Mouse (Mus musculus) heart, adult 18-20 months (tissue): ENCODE measurements around the gene Tmod1. TPM values are rescaled to one million over a fixed set of nuclear protein-coding genes. Genes with fewer than 3 reads are reported as not detected.

Experiments used
- DNase-seq, 2 experiments: peaks; one replicate each; pipeline ENCODE4 v3.0.0; 2021 to 2022; ENCODE audit warnings: mixed read lengths in 1 of 2
- total RNA-seq, 2 experiments: library from RNA; stranded (reverse); gene quantifications; 2 replicates each; pipeline ENCODE4 v1.2.3; 2021

Gene Tmod1
- total RNA-seq, 2 experiments from 2014 or later, result 228 to 259 TPM

DNA sequence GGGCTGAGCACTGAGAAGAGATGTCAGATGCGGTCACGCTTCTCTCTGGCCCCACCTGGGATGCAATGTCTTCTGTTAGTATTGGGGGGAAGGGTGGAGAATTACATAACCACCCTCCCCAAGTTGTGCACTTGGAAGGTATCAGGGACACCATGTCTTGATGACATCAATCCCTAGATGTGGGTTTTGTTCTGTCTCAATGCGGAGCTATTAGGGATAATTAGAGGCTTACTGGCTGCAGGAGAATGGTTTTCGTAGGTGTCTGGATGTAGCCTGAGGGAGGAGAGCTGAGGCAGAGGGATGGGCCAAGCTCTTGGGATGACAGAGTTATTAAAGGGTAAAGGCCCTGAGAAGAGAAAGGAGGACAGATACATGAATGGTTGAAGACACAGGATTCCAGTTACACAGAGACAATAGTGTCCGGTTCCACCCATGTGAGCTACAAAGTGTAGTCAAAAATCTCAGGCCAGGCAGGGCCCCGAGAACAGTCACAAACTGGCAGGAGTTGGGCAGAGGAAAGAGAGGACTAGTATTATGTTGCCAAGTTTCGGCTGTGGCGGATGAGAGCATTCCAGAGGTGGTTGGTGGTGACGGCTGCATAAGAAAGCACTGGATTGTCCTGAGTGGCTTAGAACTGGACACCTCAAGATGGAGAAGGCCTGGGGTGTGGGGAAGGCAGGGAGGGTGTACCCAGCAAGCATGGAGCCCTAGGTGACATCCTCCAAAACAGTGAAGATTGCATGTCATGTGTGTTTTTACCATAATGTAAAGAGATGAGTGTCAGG is 14.8 kb downstream of the Tmod1 start:
- no peak for DNase-seq

DNA sequence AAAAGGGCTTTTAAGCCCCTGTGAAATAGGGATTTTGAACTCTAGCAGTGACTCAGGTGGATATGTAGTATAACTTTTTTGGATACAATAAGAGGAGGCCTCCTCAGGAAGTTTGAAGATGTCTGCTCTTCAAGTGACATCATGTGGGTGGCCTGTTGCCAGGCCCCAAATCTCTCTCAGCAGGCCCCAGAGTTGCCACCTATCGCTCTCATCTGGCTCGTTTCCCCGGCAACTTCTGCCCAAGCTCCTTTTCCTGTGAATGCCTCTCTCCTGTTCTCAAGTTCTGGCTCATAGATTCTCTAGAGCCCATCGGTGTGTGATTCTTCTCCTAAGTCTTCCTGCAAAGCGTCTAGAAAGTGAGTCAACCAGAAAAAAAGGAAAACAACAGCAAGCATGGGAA is 17.4 kb downstream of the Tmod1 start:
- DNase-seq, result no peak

DNA sequence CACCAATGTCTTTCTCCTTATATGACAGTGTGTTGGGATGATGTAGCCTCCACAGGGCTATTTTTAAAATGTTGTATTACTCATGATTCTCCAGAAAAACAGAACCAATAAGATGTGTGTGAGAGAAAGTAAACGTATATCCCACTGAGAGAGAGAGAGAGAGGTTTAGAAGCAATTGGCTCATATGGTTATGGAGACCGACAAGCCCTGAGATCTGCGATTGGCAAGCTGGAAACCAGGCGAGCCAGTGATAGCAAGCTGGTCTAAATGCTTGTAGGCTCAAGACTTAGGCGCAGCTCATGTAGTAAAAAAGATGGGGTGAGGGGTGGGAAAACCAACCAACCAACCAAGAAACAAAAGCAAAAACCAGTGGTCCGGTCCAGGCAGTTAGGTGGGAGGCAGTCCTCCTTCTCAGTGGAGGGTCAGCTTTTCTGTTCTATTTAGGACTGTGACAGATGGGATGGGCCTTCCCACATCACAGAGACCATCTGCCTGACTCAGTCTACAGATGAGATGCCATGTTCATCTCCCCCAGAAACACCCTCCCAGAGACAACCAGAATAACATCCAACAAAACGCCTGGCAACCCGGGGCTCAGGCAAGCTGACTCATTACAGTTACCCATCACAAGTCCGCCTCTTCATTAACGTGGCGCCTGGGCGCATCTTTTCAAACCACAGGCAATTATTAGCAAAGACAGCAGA is 22.7 kb downstream of the Tmod1 start:
- DNase-seq, result no peak

DNA sequence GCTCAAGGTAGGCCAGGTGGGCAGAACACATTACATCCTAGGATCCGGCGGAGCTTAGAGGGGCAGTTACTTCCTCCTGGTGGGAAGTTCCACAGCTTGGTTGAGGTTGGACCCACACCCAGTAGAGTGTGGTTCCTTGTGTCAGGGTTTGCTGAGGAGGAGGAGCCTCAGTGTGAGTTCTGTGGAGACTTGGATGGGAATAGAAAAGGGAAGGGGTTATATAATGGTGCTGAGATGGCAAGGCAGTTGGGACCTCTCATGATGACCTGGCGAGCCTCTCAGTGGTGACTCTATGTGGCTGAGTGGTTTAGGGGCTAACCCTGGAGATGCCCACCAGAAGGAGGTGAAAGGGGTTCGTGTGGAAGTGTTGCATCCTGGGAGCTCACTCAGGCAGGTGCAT is 25.1 kb downstream of the Tmod1 start:
- no peak for DNase-seq

DNA sequence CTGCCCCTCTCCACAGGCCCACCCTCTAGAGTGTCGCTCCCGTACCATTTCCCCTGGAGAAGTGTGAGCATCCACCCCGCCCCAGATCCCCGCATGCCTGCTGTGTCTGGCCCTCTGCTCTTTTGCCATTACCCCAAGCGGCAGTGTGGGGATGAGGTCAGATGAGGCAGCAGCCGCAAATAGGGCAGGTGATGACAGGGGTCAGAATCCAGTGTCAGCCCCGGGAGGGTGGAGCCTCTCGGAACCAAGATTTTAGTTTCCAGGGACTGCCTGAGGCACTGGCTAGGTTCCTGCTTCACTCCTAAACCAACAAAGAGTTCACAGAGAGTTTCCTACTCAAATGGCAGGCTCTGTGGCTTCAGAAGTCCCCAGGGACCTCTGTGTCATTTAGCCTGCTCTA is 25.5 kb downstream of the Tmod1 start:
- DNase-seq, result peak; percentile 70 to 81

DNA sequence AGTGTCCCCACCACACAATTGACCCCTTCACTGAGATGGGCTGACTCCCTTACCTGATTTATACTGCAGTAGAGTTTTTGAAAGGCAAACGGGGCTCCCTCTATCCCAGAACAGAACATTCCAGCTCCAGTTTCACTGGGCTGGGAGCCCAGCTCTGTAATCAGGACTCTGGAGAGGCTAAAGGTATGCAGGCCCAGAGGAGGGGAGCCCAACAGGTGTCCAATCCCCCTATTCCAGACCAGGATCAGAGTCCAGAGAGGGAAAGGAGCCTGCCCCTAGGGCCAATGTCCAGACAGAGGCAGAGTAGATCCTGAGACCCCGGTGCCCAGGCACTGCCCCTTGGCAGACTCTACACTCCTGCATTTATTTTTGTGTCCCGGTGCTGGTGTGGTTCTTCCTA is 26.2 kb downstream of the Tmod1 start:
- DNase-seq, result peak; percentile 74 to 82

DNA sequence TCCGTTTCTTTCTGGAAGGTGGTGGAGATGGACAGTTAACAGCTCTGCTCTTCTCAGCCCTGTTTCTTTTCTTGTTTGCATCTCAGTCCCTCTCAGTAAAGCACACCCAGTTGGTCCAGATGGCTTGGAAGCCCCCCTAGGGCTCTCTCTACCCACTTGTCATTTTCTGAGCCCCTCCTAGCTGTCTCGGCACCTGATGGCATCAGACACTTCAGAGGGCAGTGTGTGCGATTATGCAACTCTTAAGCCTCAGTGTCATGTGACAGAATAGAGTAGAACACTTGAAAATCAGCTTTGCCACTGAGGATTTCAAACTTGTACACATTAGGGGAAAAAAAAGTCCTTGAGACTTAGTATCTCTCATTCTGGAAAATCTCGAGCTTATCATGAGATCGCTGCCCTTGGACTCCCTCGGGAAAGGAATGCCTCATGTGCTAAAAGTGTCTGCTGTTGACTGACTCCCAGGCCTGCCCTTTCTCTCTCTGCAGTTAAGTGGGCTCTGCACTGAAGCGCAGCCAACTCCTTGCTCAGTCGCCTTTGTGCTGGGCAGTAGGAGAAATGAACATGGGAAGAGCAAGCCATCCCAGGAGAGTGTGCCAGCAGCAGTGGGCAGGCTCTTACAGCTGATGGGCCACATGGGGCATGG is 27.1 kb downstream of the Tmod1 start:
- peak in 1 of 2 experiments; percentile 55 for DNase-seq

DNA sequence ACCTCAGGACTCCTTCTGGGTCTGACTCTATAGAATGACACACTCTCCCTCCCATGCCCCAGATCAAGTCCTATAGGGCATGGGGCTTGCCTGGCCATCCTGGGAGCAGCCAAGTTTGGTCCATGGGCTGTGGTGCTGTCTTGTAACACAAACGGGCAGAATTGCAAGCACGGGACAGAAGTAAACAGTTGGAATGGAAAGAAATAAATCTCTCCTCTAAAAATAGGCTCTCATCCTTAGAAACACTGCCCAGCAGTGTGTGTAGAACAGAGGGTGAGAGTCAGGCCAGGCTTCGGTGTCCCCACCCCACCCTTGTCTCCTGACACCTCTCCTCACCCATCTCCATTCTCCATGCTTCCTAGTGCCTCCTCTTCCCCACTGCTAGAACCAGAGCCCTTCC is 29.3 kb downstream of the Tmod1 start:
- DNase-seq, result no peak

DNA sequence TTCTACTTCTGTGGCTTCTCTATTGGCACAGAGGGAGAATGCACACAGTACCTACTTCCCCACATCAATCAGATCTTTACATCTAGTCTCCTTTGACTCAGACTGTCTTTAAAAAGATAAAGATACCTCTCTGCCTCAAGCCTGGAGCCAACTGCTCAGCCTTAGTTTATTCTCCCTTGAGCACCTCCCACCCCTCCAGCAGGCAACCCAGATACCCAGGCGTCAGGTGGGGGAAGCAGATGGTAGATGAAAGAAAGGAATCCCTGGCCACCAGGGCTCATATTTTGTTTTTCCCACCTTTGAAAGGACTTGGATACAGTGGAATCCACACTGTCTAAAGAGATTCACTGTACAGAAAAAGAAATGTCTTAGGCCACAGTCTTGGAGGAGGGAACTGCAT is 29.8 kb downstream of the Tmod1 start:
- no peak for DNase-seq

DNA sequence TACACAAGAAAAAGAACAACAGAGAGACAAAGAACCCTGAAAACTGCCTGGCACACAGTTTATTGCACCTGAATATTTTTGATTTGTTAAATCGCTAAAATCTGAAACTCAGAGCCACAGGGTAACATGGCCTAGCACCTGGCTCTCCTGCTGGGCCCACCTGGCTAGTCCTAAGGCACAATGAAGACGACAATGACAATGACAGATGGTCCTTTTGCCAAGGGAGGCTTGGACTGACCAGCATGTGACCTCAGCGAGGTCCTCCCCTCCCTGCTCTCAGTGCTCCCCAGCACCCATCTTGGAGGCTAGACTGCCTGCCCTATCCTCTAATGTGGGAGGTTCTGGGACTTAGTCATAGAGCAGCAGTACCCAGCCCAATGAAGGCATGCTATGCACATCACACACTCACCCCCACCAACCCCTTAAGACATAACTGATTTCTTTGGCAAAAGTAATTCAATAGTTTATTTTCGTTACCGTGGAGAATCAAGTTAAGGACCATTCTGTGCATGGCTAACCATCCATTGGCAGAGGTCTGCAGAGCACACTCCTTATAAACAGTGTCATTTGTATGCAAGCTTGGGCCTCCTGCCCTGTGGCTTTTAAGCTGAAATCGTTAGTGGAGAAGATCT is 31.2 kb downstream of the Tmod1 start:
- DNase-seq, result no peak

DNA sequence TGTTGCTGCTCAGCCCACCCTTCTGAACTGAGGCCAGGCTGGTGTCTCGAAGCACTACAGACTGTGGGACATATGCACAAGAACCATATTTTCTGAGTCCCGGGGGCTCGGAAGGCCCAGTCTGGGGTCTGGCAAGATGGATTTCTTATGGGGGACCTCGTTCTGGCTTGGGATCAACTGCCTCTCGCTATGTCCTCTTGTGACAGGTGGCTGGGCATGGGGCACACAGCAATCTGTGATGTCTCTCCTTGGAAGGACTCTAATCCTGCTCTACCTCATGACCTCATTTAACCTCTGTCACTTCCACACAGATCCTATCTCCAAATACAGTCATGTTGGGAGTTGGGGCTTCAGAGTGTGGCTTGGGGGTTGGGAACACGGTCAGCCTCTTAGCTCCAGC is 33.9 kb downstream of the Tmod1 start:
- no peak for DNase-seq

DNA sequence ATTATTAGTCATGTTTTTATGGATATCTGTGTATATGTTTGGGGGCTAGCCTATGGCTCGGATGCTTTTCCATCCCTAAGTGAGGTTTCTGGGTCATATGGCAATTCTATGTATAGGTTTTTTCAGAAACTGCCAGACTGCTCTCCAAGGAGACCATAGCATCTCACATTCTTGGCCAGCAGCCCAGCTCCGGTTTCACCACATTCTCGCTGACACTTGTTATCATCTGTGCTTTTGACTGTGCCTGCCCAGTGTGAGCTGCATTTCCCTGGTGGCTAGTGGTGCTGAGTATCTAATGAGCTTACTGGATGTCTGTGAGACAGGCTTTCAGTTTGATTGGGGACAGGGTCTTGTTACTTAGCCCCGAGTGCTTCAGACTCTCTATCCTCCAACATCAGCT is 35.0 kb downstream of the Tmod1 start:
- peak; percentile 71 to 74 for DNase-seq

DNA sequence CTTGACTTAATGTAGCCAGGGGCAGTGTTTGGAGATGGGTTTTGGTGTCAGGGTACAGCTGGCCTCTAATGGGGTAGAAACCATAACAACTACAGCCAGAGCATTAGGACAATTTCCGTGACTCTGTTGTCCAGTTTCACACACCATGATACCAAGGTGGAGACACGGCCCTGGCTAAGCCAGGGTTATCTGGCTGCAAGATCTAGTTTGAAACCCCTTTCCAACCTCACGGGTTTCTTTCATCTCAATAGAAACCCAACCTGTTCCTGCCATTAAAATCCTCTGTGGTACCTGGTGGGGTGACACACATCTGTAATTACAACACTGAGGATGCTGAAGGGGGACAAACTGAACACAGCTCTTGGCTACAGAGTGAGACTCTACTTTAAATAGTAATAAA is 36.9 kb downstream of the Tmod1 start:
- no peak for DNase-seq

DNA sequence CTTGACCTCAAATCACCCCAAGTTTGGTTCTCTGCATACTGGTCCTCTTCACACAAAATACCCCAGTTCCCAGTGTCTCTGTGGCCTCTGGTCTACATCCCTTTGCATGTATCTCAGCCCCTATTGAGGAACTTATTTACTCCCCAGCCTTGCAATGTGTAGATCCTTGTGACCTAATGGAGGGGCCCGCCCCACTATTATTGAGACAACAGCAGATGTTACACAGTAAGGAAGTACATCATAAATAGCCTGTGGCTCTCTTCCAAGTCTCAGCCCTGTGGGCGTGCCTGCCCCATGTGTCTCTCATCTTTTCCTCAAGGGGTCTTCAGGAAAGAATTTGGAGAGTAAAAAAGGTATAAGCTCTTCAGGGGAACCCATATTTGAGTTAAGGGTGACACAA is 38.2 kb downstream of the Tmod1 start:
- DNase-seq, result peak in 1 of 2 experiments; percentile 52

DNA sequence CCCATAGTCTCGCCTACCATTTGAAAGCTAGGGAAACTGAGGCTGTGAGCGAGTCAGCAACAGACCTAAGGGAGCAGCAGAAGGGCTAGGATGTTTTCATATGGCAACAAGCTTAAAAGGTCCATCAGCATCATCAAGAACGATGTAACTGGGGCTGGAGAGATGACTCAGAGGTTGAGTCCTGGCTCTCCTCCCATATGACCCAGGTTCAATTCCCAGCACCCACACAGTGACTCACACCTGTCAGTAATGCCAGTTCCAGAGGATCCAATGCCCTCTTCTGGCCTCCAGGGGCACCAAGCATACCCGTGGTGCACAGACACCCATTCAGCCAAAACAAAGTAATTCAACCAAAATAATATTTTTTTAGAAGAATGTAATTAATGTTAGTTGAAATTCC is 41.5 kb downstream of the Tmod1 start:
- DNase-seq, result no peak

DNA sequence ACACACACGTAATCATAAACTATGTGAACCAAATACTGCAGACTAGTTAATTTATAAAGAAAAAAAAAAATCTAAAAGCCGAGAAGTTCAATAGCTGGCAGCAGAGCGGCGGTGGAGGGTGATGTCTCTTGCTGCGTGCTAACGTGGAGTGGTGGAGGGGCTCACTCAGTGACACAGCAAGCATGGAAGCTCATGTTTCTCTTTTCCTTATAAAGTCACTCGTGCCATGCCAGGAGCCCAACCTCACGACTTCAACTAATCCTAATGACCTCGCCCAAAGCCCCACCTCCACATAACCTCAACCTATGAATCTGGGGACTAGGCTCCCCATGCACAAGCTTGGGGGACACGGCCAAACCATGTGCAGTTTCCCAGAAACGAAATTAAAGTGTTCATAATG is 43.8 kb downstream of the Tmod1 start:
- DNase-seq, result no peak

DNA sequence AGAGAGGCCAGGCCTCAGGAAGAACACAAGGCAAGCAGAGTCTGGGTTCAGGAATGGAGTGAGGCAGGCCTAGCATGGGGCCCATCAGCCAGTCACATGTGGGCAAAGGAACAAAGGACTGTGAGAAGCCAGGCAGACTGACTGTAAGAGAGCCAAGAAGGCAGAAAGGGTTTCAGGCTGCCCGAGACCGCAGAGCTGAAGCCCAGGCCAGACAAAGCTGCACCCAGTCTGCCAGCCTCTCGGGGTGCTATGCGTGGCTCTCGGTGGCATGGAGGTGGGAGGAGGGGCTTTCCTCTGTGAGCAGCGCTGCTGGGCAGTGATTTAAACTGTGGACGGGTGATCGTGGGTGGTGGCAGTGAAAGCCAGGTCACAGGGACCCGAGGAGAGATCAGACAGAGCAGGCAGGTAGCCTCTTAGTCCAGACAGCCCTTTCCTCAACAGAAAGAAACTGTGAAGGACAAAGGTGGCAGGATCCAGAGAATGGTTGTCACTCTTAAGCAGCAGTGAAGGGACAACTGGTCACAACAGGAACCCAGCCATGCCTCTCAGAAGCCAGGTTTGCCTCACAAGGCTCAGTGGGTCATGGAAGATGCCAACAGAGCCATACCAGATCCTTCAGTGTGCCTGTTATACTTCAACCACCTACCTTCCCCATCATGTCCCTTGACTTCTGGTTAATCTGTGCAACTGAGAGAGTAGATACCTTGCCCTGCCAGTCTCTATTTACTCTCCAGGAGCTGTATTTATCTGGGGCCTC is 45.9 kb downstream of the Tmod1 start:
- no peak for DNase-seq

DNA sequence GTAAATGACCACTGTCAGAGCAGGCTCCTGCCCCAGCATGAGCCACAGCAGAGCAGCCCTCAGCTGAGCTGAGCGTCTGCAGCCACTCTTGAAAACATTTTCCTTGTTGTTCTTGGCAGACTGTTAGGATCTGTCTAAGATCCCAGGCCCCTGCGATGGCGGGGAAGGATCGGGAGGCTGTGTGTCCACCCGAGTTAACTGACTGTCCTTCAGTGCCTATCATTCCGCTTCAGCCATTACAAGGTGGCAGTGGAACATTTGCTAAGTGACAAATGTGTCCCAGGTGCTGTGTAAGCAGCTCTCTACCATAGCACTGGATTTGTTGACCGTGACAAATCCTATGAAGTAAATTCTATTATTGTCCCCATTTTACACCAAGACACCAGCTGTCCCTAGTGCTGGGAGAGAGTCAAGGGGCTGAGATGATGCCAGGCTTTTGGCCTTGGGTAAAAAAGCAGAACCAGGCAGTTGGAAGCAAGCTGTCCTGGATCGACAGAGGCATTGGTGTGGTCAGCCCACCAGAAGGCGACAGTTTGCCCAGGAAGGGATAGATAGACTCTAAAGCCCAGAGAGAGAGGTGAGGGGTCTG is 46.6 kb downstream of the Tmod1 start:
- DNase-seq, result peak; percentile 37 to 48

DNA sequence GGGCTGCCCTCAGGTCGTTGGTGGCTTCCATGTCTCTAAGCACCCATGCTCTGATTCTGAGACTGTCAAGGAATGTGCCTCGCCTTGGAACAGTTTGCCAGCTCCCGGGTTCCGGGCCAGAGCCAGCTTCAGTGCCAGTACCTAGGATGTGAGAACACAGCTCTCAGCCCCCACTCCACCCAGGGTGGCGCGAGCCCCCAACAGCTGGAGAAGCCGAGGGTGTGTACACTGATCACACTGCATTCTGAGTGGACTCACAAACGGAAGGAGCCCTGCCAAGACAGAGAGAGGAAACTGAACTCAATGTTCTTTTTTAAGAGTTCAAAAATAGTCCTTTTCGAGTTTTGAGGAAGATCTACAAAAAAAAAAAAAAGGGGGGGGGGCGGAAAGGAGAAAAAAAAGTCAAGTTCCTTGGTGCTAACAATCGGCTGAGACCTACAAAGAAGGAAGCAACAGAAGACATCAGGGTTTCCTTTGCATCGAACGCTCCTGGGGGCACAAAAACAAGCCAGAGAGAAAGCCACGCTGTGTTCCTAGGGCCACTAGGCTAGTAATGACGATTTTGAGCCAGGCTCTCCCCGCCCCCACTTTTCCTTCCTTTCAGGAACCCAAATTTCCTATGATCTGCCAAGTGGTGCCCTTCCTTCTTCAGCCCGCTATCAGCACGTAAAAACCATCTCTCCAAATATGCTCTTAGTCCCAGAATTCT is 48.1 kb downstream of the Tmod1 start:
- peak; percentile 65 to 74 for DNase-seq

DNA sequence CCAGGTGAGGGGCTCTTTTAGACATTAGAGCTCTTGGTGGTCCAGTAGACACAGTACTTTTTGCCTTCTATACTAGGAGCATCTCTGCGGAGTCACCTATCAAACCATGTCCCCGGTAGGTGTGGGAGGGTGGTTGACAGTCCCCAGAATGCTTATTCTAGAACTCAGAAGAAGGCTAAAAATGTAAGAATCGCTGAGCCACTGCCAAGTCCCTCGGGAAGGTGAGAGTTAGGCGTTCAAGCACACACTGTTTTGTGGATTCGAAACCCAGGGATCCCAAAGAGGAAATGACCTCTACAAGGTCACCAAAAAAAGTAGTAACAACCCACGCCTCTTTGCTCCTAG is 48.7 kb downstream of the Tmod1 start:
- peak; percentile 40 to 58 for DNase-seq

DNA sequence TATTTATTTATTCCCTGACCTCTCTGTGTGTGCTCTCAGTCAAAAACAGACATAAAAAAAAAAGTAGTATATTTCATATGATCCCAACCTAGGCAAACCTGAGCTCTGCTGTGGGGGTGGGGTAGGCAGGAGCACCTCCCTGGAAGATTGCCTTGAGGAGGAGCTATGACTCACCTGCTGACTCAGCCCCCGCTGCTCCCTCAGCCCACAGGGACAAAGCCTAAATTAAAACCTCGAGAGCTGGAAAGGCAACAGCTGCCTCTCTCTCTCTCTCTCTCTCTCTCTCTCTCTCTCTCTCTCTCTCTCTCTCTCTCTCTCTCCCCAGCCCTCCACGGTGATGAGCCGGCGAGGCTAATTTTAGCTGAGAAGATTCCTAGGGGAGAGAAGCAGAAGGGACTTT is 49.1 kb downstream of the Tmod1 start:
- DNase-seq, result peak; percentile 74 to 82
